Mouse (Mus musculus) urinary bladder, postnatal 14 days (tissue): ENCODE data around the gene Mtmr12.

Experiments
- DNase-seq: peaks from one replicate; pipeline ENCODE4 v3.0.0; 2021; ENCODE audit warnings: low spot score

Gene Mtmr12

GRCm38 (mm10) chr15:12321788-12322621, 117.2 kb downstream of the Mtmr12 start, which contains the start of gene 1810049J17Rik:
TSS of gene 1810049J17Rik (minus strand) at chr15:12321899.
- DNase-seq = peak; percentile 34

- no peak for DNase-seq
Observed at GRCm38 (mm10) chr15:12322676-12323402, 118.0 kb downstream of the Mtmr12 start.
